In genomic region chr5:129025725-129026124, GRCm38 (mm10) we compare ENCODE assay signal across 18 mouse cellular contexts.
"Had no signal": no experiment of that assay in that cellular context is flagged by ENCODE, and none has a peak within 500 bp of the region (broad histone marks: within the 10 kb centered on the region; RNA-seq: fewer than 3 reads in every experiment).

No protein-coding gene starts in this region.

- H3K9me3 ChIP-seq: kidney, embryonic 15.5 days; limb, embryonic 12.5 days; limb, embryonic 15.5 days; neural tube, embryonic 13.5 days had no signal

- H3K9ac ChIP-seq: kidney, embryonic 15.5 days; limb, embryonic 12.5 days; limb, embryonic 15.5 days; liver, embryonic 14.5 days; liver, postnatal 0 days; lung, embryonic 14.5 days; neural tube, embryonic 13.5 days had no signal

- H3K27ac ChIP-seq: kidney, embryonic 15.5 days; limb, embryonic 12.5 days; limb, embryonic 15.5 days; liver, embryonic 14.5 days; neural tube, embryonic 13.5 days had no signal

- H3K4me3 ChIP-seq: kidney, embryonic 15.5 days; limb, embryonic 12.5 days; limb, embryonic 15.5 days; myocyte; neural tube, embryonic 13.5 days had no signal

- H3K27me3 ChIP-seq: kidney, embryonic 15.5 days; limb, embryonic 12.5 days; limb, embryonic 15.5 days; neural tube, embryonic 13.5 days had no signal

- ATAC-seq: liver, postnatal 0 days; lung, postnatal 0 days; midbrain, embryonic 16.5 days had no signal

- DNase-seq: kidney, adult 11 months; kidney, adult 8-10 months; kidney, postnatal 10 days; left cerebral cortex, postnatal 4 days; liver, postnatal 0 days; lung, postnatal 36 days; retina, postnatal 1 day; thymus, postnatal 14 days; thymus, postnatal 4 days had no signal
